Mouse (Mus musculus) spleen, postnatal 4 days (tissue): ENCODE results near the gene Hoxb9.

Source experiments
- DNase-seq, 2 experiments: peaks; one replicate each; pipeline ENCODE4 v3.0.0; 2022; ENCODE audit warnings: low spot score in 2 of 2

Gene Hoxb9

GRCm38 (mm10) chr11:96284774-96285734 is 13.8 kb downstream of the Hoxb9 start:
- no peak for DNase-seq

- DNase-seq: no peak
Observed at GRCm38 (mm10) chr11:96285771-96286738, 14.8 kb downstream of the Hoxb9 start, which contains the start of gene Hoxb7. Gene Hoxb7, plus strand, starts transcription at chr11:96286623.

GRCm38 (mm10) chr11:96286739-96287385 is 15.6 kb downstream of the Hoxb9 start:
- DNase-seq: no peak

GRCm38 (mm10) chr11:96287411-96287810 is 16.2 kb downstream of the Hoxb9 start:
- no peak for DNase-seq

GRCm38 (mm10) chr11:96288455-96289221 is 17.4 kb downstream of the Hoxb9 start:
- DNase-seq: no peak

- DNase-seq: no peak
Observed at GRCm38 (mm10) chr11:96289293-96289692, 18.0 kb downstream of the Hoxb9 start.

- DNase-seq: no peak
Observed at GRCm38 (mm10) chr11:96289837-96290236, 18.6 kb downstream of the Hoxb9 start.

- DNase-seq: no peak
Observed at GRCm38 (mm10) chr11:96290705-96291355, 19.6 kb downstream of the Hoxb9 start.

- DNase-seq: no peak
Observed at GRCm38 (mm10) chr11:96291681-96292564, 20.7 kb downstream of the Hoxb9 start, which contains the start of gene Hoxb6. Gene Hoxb6, plus strand, starts transcription at chr11:96292476.

- no peak for DNase-seq
Observed at GRCm38 (mm10) chr11:96292565-96293301, 21.5 kb downstream of the Hoxb9 start.

- no peak for DNase-seq
Observed at GRCm38 (mm10) chr11:96293302-96293921, 22.2 kb downstream of the Hoxb9 start.

- DNase-seq: peak; percentile 52 to 81
Observed at GRCm38 (mm10) chr11:96294245-96295091, 23.2 kb downstream of the Hoxb9 start.

GRCm38 (mm10) chr11:96295092-96295835 is 24.0 kb downstream of the Hoxb9 start:
- DNase-seq: no peak

- no peak for DNase-seq
Observed at GRCm38 (mm10) chr11:96296997-96297396, 25.7 kb downstream of the Hoxb9 start.

GRCm38 (mm10) chr11:96297428-96297827 is 26.2 kb downstream of the Hoxb9 start:
- DNase-seq: no peak

- DNase-seq: no peak
Observed at GRCm38 (mm10) chr11:96297968-96298635, 26.8 kb downstream of the Hoxb9 start.
